Mouse (Mus musculus): ENCODE results near the gene Tfb2m. TPM values are rescaled to one million over a fixed set of nuclear protein-coding genes. Genes with fewer than 3 reads are reported as not detected.
A peak's percentile ranks its signal among the peaks of the same experiment; 100 is the strongest.
"Not testable (repeated sequence)": the region's sequence is repeated elsewhere in the genome, so short reads cannot be mapped to it uniquely, and the experiment has no call there.

Tfb2m gene
- polyA plus RNA-seq (2015; fragmentation: Nextera tagmentation; extraction: Ambion mirVana) = 30.2 and 31.5 TPM in 2 replicates

DNA sequence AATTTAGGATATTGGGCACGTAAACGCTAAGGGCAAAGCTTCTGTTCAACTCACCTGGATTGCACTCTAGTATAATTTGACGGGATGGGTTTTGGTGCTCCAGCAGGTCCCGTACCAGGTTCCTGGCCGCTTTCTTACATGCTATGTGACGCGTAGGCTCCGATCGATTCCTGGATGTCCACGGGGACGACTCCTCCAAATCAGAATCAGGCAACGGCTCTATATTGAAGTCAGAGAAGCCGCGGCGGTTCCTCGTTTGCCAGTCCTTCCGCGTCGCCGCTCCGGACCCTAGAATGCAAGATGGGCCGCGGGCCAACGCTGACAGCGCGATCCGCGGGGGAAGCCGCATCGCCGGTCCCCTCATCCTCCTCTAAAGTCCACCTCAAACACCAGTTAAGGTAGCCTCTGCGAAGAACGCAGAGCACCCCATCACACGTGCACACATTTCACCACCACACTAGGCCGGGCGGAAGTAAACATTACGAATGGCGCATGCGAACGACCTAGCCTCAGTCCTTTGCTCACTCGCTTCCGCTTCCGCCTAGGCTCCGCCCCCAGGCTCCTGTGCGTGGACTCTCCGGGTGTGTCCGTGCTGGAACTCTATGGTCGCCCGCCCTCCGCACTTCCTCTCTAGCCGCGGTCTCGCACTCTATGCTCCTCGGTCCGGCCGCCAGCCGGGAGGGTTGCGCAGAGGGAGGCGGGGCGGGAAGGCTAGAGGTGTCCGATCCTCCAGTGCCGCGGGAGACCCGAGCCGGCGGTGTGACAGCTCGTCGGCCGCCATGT, at the start of gene Tfb2m, which contains the start of gene Cnst:
Gene Tfb2m (minus strand): TSS at position 500 of the 783 bp plus-strand sequence.
Gene Cnst (plus strand): TSS at position 603 of the 783 bp plus-strand sequence.
- Histone ChIP-seq H3K4me3 (replicated peaks) (peak within 1 kb of the TSS; percentile 74), H3K4me1 (replicated peaks) (peaks cover 31% of the 10 kb centered on the region), H3K27ac (peak within 1 kb of the TSS; percentile 97), H3K9ac (replicated peaks) (peak within 1 kb of the TSS; percentile 84), H3K4me2 (replicated peaks) (peak within 1 kb of the TSS; percentile 75)
- H3K36me3 ChIP-seq, H3K9me3 ChIP-seq, H3K27me3 ChIP-seq: not testable (repeated sequence)
- ATAC-seq = peak; percentile 100
- WGBS = under 1% methylated on average over 69 of the region's 69 CpGs

DNA sequence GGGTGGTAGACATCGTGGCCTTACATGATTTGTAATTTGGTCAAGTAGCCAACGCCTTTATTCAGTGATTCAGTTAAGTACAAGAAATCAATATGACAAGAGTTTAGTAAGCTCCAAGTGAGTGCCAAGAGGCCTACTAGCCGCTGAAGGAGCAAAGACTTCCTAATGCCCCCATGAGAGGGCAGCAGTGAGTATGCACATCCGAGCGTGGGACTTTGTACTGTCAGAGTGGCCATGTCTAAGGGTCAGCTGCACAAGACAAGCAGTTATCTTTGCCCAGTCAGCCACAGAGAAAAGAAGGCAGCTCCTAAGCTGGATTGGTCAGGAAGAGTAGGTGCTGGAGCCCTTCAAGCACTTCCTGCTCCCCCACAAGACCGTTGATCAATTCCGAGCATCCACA, 46.9 kb upstream of the Tfb2m start:
- H3K4me2 ChIP-seq (replicated peaks) = no peak overlapping the region
- WGBS = 76% methylated on average over 7 of the region's 7 CpGs

DNA sequence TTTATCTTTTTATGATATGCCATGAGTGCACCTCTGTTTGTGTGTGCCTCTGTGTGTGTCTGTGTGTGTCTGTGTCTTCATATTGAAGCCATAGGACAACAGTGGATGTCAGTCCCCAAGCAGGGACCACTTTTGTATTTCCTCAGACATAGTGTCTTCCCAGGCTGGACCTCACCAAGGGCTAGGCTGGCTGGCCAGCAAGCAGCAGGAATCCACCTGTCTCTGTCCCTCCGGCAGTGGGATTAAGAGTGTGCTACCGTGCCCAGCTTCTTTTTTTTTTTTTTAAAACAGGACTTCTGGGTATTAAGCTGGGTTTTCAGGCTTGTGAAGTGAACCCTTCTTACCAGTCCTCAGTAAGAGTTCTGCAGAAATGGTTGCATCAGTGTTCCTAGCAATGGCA, 46.1 kb upstream of the Tfb2m start:
- no peak overlapping the region for H3K4me2 ChIP-seq (replicated peaks)

More for the DNA sequence above, 46.9 kb upstream of the Tfb2m start:
- no peak overlapping the region for H3K27ac ChIP-seq
- H3K4me3 ChIP-seq (replicated peaks) = no peak overlapping the region
- H3K4me1 ChIP-seq (replicated peaks) = no peaks in the 10 kb centered on the region
- no peaks in the 10 kb centered on the region for H3K27me3 ChIP-seq
- no peak for ATAC-seq
- peaks cover 9% of the 10 kb centered on the region; the same call in 1 of the 2 replicates for H3K36me3 ChIP-seq
- H3K9ac ChIP-seq (replicated peaks) = no peak overlapping the region
- H3K9me3 ChIP-seq = no peaks in the 10 kb centered on the region

DNA sequence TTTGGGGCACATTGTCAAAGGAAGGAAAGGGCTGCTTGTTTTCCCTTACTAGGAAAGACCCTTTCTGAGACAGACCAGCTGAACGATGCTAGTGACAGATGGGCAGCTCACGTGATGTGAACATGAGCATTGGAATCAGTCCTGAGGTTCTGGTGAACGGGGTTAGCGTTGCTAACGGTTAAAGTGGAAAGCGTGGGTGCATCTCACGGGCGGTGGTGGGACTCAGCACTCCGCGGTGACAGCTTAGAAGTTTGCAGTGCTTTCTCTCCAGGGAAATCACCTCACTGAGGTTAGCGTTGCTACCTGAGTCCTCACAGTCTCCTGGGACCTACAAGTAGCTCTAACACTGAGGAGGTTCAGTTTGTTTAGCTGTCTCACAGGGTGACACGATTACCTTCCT, 45.6 kb upstream of the Tfb2m start:
- Histone ChIP-seq H3K27ac (no peak overlapping the region), H3K4me2 (replicated peaks) (no peak overlapping the region), H3K9ac (replicated peaks) (no peak overlapping the region), H3K27me3 (no peaks in the 10 kb centered on the region), H3K4me3 (replicated peaks) (no peak overlapping the region), H3K4me1 (replicated peaks) (peaks cover 2% of the 10 kb centered on the region; the same call in 1 of the 2 replicates), H3K9me3 (no peaks in the 10 kb centered on the region), H3K36me3 (peaks cover 9% of the 10 kb centered on the region; the same call in 1 of the 2 replicates)
- ATAC-seq = no peak
- 88% methylated on average over 12 of the region's 12 CpGs for WGBS

More for the DNA sequence above, 46.1 kb upstream of the Tfb2m start:
- 76% methylated on average over 2 of the region's 2 CpGs for WGBS
- Histone ChIP-seq H3K4me3 (replicated peaks) (no peak overlapping the region), H3K36me3 (peaks cover 9% of the 10 kb centered on the region; the same call in 1 of the 2 replicates), H3K27ac (no peak overlapping the region), H3K9me3 (no peaks in the 10 kb centered on the region), H3K27me3 (no peaks in the 10 kb centered on the region), H3K4me1 (replicated peaks) (no peaks in the 10 kb centered on the region), H3K9ac (replicated peaks) (no peak overlapping the region)
- ATAC-seq = no peak

DNA sequence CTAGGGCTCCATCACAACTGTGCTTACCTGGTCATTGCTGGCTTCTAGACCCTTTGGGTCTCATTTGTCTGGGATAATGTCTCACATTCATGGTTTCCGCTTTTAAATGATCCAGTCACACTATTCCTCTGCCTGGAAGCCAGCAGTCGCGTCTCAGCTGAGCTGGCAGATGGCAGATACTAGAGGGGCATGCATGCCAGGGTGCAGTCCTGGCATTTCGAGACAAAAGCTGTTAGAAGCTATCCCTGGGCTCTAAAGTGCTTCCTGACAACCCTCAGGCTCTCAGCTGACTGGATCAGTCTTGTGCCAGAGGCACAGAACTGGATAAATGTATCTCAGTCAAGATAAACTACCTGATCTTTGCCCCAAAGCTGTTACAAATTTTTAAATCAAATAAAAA, 42.2 kb upstream of the Tfb2m start:
- 85% methylated on average over 4 of the region's 4 CpGs for WGBS
- H3K27ac ChIP-seq = no peak overlapping the region

DNA sequence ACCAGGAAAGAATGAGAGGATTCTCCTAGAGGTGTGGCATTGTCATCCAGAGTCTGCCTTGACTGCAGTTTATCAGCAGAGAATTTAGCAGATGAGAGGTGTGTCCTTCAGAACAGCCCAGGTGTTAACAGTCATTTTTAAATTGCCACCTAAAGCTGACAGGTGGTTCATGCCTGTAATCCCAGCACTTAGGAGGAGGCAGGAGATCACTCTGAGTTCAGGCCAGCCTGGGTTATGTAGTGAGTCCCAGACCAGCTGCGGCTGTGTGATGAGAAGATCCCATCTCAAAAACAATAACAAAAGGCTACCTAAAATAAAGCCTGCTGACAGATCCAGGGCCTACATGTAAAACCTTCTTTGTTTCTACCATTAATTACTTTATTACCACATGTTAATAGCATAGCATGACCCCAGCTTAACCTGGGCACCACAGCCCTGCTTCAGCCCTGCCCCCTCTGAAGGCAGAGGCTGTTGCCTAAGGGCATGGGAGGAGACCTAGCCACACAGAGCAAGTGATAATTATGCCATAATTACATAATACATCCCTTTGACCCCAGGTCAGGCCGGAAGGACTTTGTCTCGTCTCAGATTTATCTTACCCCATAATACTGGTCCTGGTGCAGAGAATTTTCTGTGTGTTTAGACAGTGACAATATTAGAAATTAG, 40.5 kb upstream of the Tfb2m start:
- Histone ChIP-seq H3K27ac (no peak overlapping the region), H3K4me1 (replicated peaks) (peaks cover 7% of the 10 kb centered on the region; the same call in 1 of the 2 replicates), H3K9ac (replicated peaks) (no peak overlapping the region), H3K4me2 (replicated peaks) (no peak overlapping the region), H3K9me3 (no peaks in the 10 kb centered on the region), H3K27me3 (no peaks in the 10 kb centered on the region), H3K4me3 (replicated peaks) (no peak overlapping the region), H3K36me3 (no peaks in the 10 kb centered on the region; the same call in 1 of the 2 replicates)
- ATAC-seq = no peak
- WGBS = 74% methylated on average over 3 of the region's 3 CpGs

More for the DNA sequence above, 42.2 kb upstream of the Tfb2m start:
- H3K36me3 ChIP-seq = peaks cover 7% of the 10 kb centered on the region; the same call in 1 of the 2 replicates
- ATAC-seq = no peak
- H3K4me1 ChIP-seq (replicated peaks) = peaks cover 7% of the 10 kb centered on the region; the same call in 1 of the 2 replicates
- H3K9me3 ChIP-seq = no peaks in the 10 kb centered on the region
- H3K9ac ChIP-seq (replicated peaks) = no peak overlapping the region; the same call in 1 of the 2 replicates
- no peaks in the 10 kb centered on the region for H3K27me3 ChIP-seq
- no peak overlapping the region for H3K4me2 ChIP-seq (replicated peaks)
- no peak overlapping the region for H3K4me3 ChIP-seq (replicated peaks)

DNA sequence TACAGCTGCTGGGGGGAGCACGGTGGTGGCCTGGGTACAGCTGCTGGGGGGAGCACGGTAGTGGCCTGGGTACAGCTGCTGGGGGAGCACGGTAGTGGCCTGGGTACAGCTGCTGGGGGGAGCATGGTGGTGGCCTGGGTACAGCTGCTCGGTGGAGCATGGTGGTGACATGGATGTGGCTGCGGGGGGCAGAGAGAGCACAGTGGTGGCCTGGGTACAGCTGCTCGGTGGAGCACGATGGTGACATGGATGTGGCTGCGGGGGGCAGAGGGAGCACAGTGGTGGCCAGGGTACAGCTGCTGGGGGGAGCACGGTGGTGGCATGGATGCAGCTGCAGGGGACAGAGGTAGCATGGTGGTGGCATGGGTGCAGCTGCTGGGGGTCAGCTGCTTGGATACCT, 39.6 kb upstream of the Tfb2m start:
- no peak for ATAC-seq
- Histone ChIP-seq H3K27ac (no peak overlapping the region), H3K4me1 (replicated peaks) (peaks cover 7% of the 10 kb centered on the region; the same call in 1 of the 2 replicates), H3K4me2 (replicated peaks) (no peak overlapping the region), H3K27me3 (no peaks in the 10 kb centered on the region), H3K9ac (replicated peaks) (no peak overlapping the region), H3K9me3 (no peaks in the 10 kb centered on the region), H3K4me3 (replicated peaks) (no peak overlapping the region), H3K36me3 (no peaks in the 10 kb centered on the region; the same call in 1 of the 2 replicates)
- 77% methylated on average over 9 of the region's 9 CpGs for WGBS

DNA sequence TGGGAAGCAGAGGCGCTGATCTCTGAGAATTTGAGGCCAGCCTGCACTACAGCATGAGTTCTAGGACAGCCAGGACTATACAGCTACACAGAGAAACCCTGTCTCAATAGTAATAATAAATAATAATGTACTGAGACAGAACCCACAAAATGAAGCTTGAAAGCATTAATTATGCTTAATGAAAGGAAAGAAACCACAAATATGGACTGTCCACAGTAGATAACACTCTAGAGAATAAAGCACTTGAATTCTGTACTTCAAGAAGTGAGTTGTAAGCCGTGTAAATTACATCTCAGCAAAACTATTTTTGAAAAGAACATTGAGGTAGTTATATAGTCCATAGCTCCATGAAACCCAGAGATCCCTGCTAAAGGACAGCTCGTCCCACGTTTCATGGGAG, 38.2 kb upstream of the Tfb2m start:
- Histone ChIP-seq H3K4me1 (replicated peaks) (peaks cover 7% of the 10 kb centered on the region; the same call in 1 of the 2 replicates), H3K27me3 (no peaks in the 10 kb centered on the region), H3K36me3 (peaks cover 14% of the 10 kb centered on the region), H3K4me3 (replicated peaks) (no peak overlapping the region), H3K4me2 (replicated peaks) (no peak overlapping the region), H3K9ac (replicated peaks) (no peak overlapping the region), H3K27ac (no peak overlapping the region), H3K9me3 (no peaks in the 10 kb centered on the region)
- WGBS = 94% methylated on average over 4 of the region's 4 CpGs
- ATAC-seq = no peak

DNA sequence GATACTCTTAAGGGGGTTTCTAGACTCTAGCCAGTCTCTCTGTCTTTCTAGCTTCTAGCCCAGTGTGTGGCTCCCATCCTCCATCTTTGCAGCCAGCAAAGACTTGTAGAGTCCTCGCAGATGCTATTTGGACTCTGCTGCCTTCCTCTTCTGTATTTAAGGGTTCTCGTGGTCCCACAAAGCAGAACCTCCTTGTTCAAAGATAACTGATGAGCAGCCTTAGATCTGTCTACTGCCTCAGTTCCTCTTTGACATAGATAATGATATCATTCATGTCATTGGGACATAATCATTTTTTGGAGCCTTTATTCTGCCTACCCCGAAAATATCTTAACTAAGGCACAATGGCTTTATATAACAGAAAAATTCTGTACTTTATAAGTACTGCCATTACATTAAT, 37.0 kb upstream of the Tfb2m start:
- Histone ChIP-seq H3K4me2 (replicated peaks) (no peak overlapping the region), H3K36me3 (peaks cover 17% of the 10 kb centered on the region), H3K27me3 (no peaks in the 10 kb centered on the region), H3K4me3 (replicated peaks) (no peak overlapping the region), H3K27ac (no peak overlapping the region), H3K9me3 (no peaks in the 10 kb centered on the region), H3K4me1 (replicated peaks) (peaks cover 7% of the 10 kb centered on the region; the same call in 1 of the 2 replicates), H3K9ac (replicated peaks) (no peak overlapping the region)
- 93% methylated on average over 3 of the region's 3 CpGs for WGBS
- ATAC-seq = no peak

DNA sequence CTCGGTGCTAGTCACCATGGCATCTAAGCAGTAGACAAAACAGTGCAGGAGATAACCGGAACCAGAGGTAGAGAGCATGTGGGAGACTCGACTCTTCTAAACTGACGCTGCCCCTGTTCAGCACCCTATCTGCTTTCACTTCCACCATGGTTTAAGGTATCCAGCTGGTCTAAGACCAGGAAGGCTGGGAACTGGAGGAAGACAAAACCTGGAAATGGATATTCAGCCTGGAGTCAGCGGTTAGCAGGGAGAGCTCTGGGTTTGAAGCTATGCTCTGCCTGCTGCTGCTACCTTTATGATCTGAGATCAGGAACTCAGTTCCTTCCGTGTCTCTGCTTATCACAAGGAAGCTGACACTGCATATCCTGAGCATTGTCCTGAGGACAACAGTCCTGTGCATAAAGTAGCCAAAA, 36.0 kb upstream of the Tfb2m start:
- no peak for ATAC-seq
- Histone ChIP-seq H3K4me2 (replicated peaks) (no peak overlapping the region), H3K9me3 (no peaks in the 10 kb centered on the region), H3K36me3 (peaks cover 17% of the 10 kb centered on the region), H3K27me3 (no peaks in the 10 kb centered on the region), H3K4me1 (replicated peaks) (peaks cover 7% of the 10 kb centered on the region; the same call in 1 of the 2 replicates), H3K9ac (replicated peaks) (no peak overlapping the region), H3K27ac (no peak overlapping the region), H3K4me3 (replicated peaks) (no peak overlapping the region)
- 82% methylated on average over 6 of the region's 6 CpGs for WGBS

DNA sequence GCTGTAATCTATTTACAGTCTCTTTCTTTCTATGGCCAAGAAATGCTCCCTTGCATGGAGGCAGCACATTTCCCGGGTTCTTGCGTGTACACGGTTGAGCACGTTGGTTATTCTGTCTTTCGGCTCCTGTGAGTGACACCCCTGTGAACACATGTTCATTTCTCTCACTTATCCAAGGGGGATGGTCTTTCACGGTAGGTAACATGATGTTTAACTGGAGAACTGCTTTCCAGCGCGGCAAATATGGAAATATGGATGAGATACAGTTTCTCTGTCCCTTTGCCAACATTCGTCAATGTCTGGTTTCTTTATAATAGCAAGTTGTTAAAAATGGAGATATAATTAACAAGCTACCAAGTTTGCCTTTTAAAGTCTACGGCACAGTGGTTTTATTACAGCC, 35.4 kb upstream of the Tfb2m start:
- 86% methylated on average over 10 of the region's 10 CpGs for WGBS
- no peak overlapping the region for H3K27ac ChIP-seq
- no peak for ATAC-seq

DNA sequence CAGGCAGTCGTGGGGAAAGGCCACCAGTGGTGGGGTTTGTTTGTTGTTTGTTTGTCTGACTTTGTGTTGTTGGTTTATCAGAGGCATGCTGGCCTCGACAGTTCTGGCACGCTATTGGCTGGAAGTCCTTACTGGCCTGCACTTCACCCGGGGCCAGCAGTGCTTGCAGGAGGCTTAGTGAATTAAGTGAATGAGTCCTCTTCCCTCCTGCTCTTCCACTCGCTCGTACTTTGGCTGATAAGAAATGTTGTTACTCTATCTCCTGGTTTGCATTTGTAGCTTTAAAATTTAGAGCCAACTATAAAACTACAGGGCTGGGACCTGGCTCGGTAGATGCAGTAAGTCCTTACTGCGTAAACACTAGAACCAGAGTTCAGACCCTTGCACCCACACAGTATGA, 34.1 kb upstream of the Tfb2m start:
- no peak overlapping the region for H3K4me3 ChIP-seq (replicated peaks)
- no peaks in the 10 kb centered on the region for H3K27me3 ChIP-seq
- ATAC-seq = no peak
- no peak overlapping the region for H3K27ac ChIP-seq
- H3K9me3 ChIP-seq = no peaks in the 10 kb centered on the region
- no peaks in the 10 kb centered on the region for H3K4me1 ChIP-seq (replicated peaks)
- H3K9ac ChIP-seq (replicated peaks) = no peak overlapping the region
- H3K4me2 ChIP-seq (replicated peaks) = no peak overlapping the region
- WGBS = 82% methylated on average over 8 of the region's 8 CpGs
- H3K36me3 ChIP-seq = peaks cover 17% of the 10 kb centered on the region

More for the DNA sequence above, 35.4 kb upstream of the Tfb2m start:
- Histone ChIP-seq H3K4me3 (replicated peaks) (no peak overlapping the region), H3K27me3 (no peaks in the 10 kb centered on the region), H3K4me2 (replicated peaks) (no peak overlapping the region), H3K9ac (replicated peaks) (no peak overlapping the region), H3K4me1 (replicated peaks) (peaks cover 3% of the 10 kb centered on the region; the same call in 1 of the 2 replicates), H3K36me3 (peaks cover 17% of the 10 kb centered on the region), H3K9me3 (no peaks in the 10 kb centered on the region)
